In genomic region chr15:31213619-31214270, GRCm38 (mm10) we compare ENCODE assay signal across 20 mouse cellular contexts. TPM values are rescaled to one million over a fixed set of nuclear protein-coding genes. Genes with fewer than 3 reads are reported as not detected.
A peak's percentile ranks its signal among the peaks of the same experiment; 100 is the strongest.
DNase-seq lines count a peak whose midpoint lies in the region; ATAC-seq and TF ChIP-seq lines count a peak whose summit lies in the region.
"Had no signal": no experiment of that assay in that cellular context is flagged by ENCODE, and none has a peak within 500 bp of the region (broad histone marks: within the 10 kb centered on the region; RNA-seq: fewer than 3 reads in every experiment).

No protein-coding gene starts in this region.

- no peaks in the 10 kb centered on the region for H3K4me1 ChIP-seq in liver, embryonic 11.5 days (replicated peaks; ENCODE audit: control insufficient read depth, insufficient read depth, low read length)
- H3K4me1 ChIP-seq in liver, embryonic 16.5 days (ENCODE audit: control insufficient read depth, low read depth, low read length), result no peaks in the 10 kb centered on the region; the same call in 1 of the 2 replicates
- H3K4me1 ChIP-seq in neural tube, embryonic 15.5 days, result no peaks in the 10 kb centered on the region
- H3K4me1 ChIP-seq: embryonic facial prominence, embryonic 15.5 days; forebrain, embryonic 12.5 days; hindbrain, embryonic 12.5 days had no signal

- intact Hi-C loops in left cerebral cortex, adult 2 months (cut with DNase I), result no loop called here

- peak; percentile 57 for ATAC-seq in liver, embryonic 11.5 days (replicated peaks; ENCODE audit: low FRiP score)
- ATAC-seq in erythroid progenitor cell, adult 5-6 weeks (replicated peaks; ENCODE audit: low FRiP score, poor library complexity, severe bottlenecking), result peak; percentile 59
- peak; percentile 85 for ATAC-seq in liver, embryonic 16.5 days (ENCODE audit: low read depth)
- ATAC-seq in neural tube, embryonic 15.5 days (ENCODE audit: low FRiP score), result no peak
- ATAC-seq: forebrain, embryonic 16.5 days; hindbrain, embryonic 16.5 days; Patski had no signal

- no peak overlapping the region for H3K27ac ChIP-seq in liver, embryonic 11.5 days (ENCODE audit: low read depth, low read length)
- H3K27ac ChIP-seq in liver, embryonic 16.5 days (ENCODE audit: low read length), result no peak overlapping the region
- no peak overlapping the region for H3K27ac ChIP-seq in neural tube, embryonic 15.5 days (replicated peaks)
- no peak overlapping the region for H3K27ac ChIP-seq in left cerebral cortex, adult 2 months
- H3K27ac ChIP-seq: embryonic facial prominence, embryonic 15.5 days; forebrain, embryonic 12.5 days; heart, embryonic 13.5 days; hindbrain, embryonic 12.5 days had no signal

- no peak overlapping the region for H3K4me3 ChIP-seq in liver, embryonic 11.5 days (ENCODE audit: low read depth, low read length)
- no peak overlapping the region for H3K4me3 ChIP-seq in liver, embryonic 16.5 days (ENCODE audit: low read depth, low read length)
- no peak overlapping the region for H3K4me3 ChIP-seq in neural tube, embryonic 15.5 days (replicated peaks)
- H3K4me3 ChIP-seq in left cerebral cortex, adult 2 months, result no peak overlapping the region
- H3K4me3 ChIP-seq: embryonic facial prominence, embryonic 15.5 days; forebrain, embryonic 12.5 days; heart, embryonic 13.5 days; hindbrain, embryonic 12.5 days had no signal

- no peak overlapping the region for H3K9ac ChIP-seq in liver, embryonic 11.5 days (ENCODE audit: low read depth, low read length)
- no peak overlapping the region for H3K9ac ChIP-seq in liver, embryonic 16.5 days (ENCODE audit: low read depth, low read length)
- no peak overlapping the region for H3K9ac ChIP-seq in neural tube, embryonic 15.5 days (replicated peaks)
- H3K9ac ChIP-seq: embryonic facial prominence, embryonic 15.5 days; forebrain, embryonic 12.5 days; heart, embryonic 13.5 days; hindbrain, embryonic 12.5 days had no signal

- DNase-seq in liver, embryonic 11.5 days (ENCODE audit: low spot score), result no peak
- no peak for DNase-seq in liver
- no peak for DNase-seq in left cerebral cortex, adult 2 months (ENCODE audit: extremely low spot score in 1 of 2, low spot score in 2 of 2)
- no peak for DNase-seq in gastrocnemius, postnatal 4 days (ENCODE audit: low spot score in 2 of 2)
- DNase-seq: adrenal gland, adult 2 months; adrenal gland, postnatal 25 days; cerebellum, adult 2 months; cerebellum, postnatal 10 days; gastrocnemius, postnatal 10 days; heart, postnatal 4 days had no signal

- no peak overlapping the region for H3K4me2 ChIP-seq in liver, embryonic 11.5 days
- no peak overlapping the region for H3K4me2 ChIP-seq in liver, embryonic 16.5 days (ENCODE audit: low read depth, low read length)
- no peak overlapping the region for H3K4me2 ChIP-seq in neural tube, embryonic 15.5 days
- H3K4me2 ChIP-seq: embryonic facial prominence, embryonic 15.5 days; forebrain, embryonic 12.5 days; heart, embryonic 13.5 days; hindbrain, embryonic 12.5 days had no signal

- H3K27me3 ChIP-seq in liver, embryonic 11.5 days (replicated peaks; ENCODE audit: control insufficient read depth, insufficient read depth, low read length), result no peaks in the 10 kb centered on the region
- H3K27me3 ChIP-seq in liver, embryonic 16.5 days (ENCODE audit: control insufficient read depth, insufficient read depth, low read depth, low read length), result no peaks in the 10 kb centered on the region
- no peaks in the 10 kb centered on the region for H3K27me3 ChIP-seq in neural tube, embryonic 15.5 days (replicated peaks)
- H3K27me3 ChIP-seq: embryonic facial prominence, embryonic 15.5 days; forebrain, embryonic 12.5 days; heart, embryonic 13.5 days; hindbrain, embryonic 12.5 days; Patski had no signal

- WGBS in liver, embryonic 11.5 days, result 79% methylated on average over 3 of the region's 3 CpGs
- 36% methylated on average over 3 of the region's 3 CpGs for WGBS in liver, embryonic 16.5 days (ENCODE audit: insufficient replicate concordance)
- 86% methylated on average over 3 of the region's 3 CpGs for WGBS in neural tube, embryonic 15.5 days

- no peaks in the 10 kb centered on the region for H3K36me3 ChIP-seq in liver, embryonic 11.5 days (ENCODE audit: control insufficient read depth, insufficient read depth, low read length)
- H3K36me3 ChIP-seq in liver, embryonic 16.5 days (ENCODE audit: control insufficient read depth, insufficient read depth), result no peaks in the 10 kb centered on the region
- no peaks in the 10 kb centered on the region for H3K36me3 ChIP-seq in neural tube, embryonic 15.5 days
- H3K36me3 ChIP-seq: embryonic facial prominence, embryonic 15.5 days; forebrain, embryonic 12.5 days; heart, embryonic 13.5 days; hindbrain, embryonic 12.5 days had no signal

- TF ChIP-seq CTCF in left cerebral cortex, adult 2 months (IDR thresholded peaks at IDR 0.05), result no peak

- no peaks in the 10 kb centered on the region for H3K9me3 ChIP-seq in liver, embryonic 11.5 days (ENCODE audit: control insufficient read depth, low read length)
- no peaks in the 10 kb centered on the region for H3K9me3 ChIP-seq in liver, embryonic 16.5 days (replicated peaks; ENCODE audit: control insufficient read depth, low read length)
- no peaks in the 10 kb centered on the region for H3K9me3 ChIP-seq in neural tube, embryonic 15.5 days (replicated peaks)
- H3K9me3 ChIP-seq: embryonic facial prominence, embryonic 15.5 days; forebrain, embryonic 12.5 days; heart, embryonic 13.5 days; hindbrain, embryonic 12.5 days had no signal

RNA-seq across cellular contexts. Expression of gene Dap, which starts 10.4 kb away (rescaled TPM):
- 65.4 and 76.9 TPM in 2 replicates for polyA plus RNA-seq in liver, embryonic 11.5 days (2014; fragmentation: Nextera tagmentation; extraction: Ambion mirVana)
- total RNA-seq in erythroid progenitor cell, adult 5-6 weeks (2015; ENCODE audit: low replicate concordance), result 35.0 and 39.8 TPM in 2 replicates
- total RNA-seq in erythroid progenitor cell, adult 5-6 weeks (2017; ENCODE audit: low replicate concordance), result 14.2 and 19.4 TPM in 2 replicates
- 48.4 and 54.2 TPM in 2 replicates for polyA plus RNA-seq in liver, embryonic 16.5 days (2015; fragmentation: Nextera tagmentation; extraction: Ambion mirVana)
- 28.2 and 35.3 TPM in 2 replicates for polyA plus RNA-seq in neural tube, embryonic 15.5 days (2015; fragmentation: Nextera tagmentation; extraction: Ambion mirVana)
- 1 to 10 TPM; 5.5 to 6.4 TPM for total RNA-seq in left cerebral cortex, adult 2 months (2021)
- total RNA-seq in gastrocnemius, postnatal 4 days (2021), result 10 to 100 TPM; 69.4 to 78.0 TPM
